Mouse (Mus musculus) spleen, adult 2 months (tissue): ENCODE data around the gene Slc25a45.
A peak's percentile ranks its signal among the peaks of the same experiment; 100 is the strongest.

ENCODE experiments used
- CTCF ChIP-seq: fragments of 200-500 bp; IDR thresholded peaks from 2 replicates; pipeline ENCODE4 v1.5.1; 2011; ENCODE audit warnings: mild to moderate bottlenecking, inconsistent platforms; ENCODE audit not compliant: insufficient read depth, insufficient read length, insufficient replicate concordance; ENCODE audit errors: extremely low read depth
- POLR2A ChIP-seq: fragments of 200-500 bp; IDR thresholded peaks from 2 replicates; pipeline ENCODE4 v1.6.1; 2011; ENCODE audit warnings: low read depth, low read length, inconsistent platforms

GRCm38 (mm10) chr19:5877618-5878361 is at the start of gene Slc25a45:
- peak; percentile 85; the same call in 1 of the 2 replicates for TF ChIP-seq CTCF
- no peak for TF ChIP-seq POLR2A
